Mouse (Mus musculus): ENCODE data around the gene Gpd2.
A peak's percentile ranks its signal among the peaks of the same experiment; 100 is the strongest.

Gene Gpd2

GRCm38 (mm10) chr2:57237475-57237919 lies at the start of gene Gpd2:
Gene Gpd2 (plus strand): TSS chr2:57237635.
- no peak for DNase-seq

DNA sequence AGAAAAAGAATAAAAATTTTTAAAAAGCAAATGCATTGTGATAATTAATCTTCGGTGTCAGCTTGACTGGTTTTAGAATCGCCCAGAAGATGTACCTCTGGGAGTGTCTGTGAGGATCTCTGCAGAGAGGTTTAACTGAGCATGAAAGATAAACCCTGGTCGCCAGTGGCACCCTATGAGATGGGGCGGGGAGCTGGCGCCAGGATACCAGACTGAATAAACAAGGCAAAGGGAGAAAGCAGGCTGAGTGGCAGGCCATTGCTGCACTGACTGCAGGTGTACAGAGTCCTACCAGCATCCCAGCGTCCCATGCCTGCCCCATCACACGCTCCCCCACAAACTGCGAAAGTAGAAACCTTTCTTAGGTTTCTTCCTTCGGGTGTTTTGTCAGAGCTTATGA lies 49.2 kb upstream of the Gpd2 start:
- DNase-seq = no peak

- DNase-seq = no peak
Observed at GRCm38 (mm10) chr2:57190884-57191283, 46.6 kb upstream of the Gpd2 start.

DNA sequence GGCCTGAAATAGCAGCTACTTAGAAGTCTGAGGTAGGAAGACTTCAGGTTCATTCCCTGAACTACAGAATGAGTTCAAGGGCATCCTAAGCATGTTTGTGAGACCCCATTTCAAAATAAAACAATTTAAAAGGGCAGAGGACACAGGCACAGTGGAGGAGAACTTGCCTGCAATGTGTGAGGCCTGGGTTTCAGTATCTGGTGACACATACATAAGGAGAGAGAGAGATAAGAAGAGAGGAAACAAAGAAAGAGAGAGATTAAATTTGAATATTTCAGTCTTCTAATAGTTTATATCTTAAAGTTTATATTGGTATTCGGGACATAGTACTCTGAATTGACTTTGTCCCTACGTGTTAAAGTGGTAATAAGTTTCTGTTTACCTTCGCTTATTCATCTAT lies 38.4 kb upstream of the Gpd2 start:
- DNase-seq = no peak

- DNase-seq = no peak
Observed at GRCm38 (mm10) chr2:57208472-57209083, 28.9 kb upstream of the Gpd2 start.

DNA sequence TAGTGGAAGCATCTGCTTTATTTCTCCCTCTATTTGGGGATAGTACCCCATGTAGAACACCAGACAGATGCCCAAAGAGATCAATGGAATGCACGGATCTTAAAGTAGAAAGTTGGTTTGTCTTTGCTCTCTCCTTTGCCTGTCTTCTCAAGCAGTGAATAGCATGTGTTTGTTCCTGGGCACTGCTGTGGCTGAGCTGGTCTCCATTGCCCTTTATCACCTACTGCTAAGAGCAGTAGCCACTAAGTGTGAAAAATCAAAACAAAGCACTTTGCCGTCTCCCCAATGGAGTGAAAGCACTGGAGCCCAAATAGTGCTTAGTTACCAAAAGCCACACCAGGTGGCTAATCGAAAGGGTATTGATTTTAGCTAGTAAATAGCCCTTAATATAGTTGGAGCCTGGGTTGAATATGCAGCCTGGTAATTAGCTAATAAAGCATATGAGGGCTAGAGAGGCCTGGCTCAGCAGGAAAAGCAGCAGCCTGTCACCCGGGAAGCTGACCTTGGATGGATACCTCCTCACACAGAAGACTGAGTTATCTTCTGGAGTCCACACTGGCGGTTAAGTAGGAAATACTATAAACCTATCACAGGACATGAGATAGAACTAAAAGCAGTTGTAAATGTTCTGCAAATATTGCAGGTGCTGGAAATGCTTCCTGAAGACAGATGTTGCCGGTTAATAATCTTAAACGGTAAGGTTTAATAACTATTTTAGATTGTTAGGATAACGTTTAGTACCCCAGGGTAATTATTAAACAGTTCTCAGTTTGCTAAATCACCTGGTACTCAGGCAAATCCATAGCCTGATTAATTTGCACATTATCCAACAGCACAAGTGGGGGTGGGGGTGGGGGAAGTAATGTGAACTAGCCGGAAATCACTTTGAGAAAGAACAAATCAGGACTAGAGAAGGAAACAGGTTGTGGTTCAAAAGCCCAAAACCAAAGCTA lies 26.1 kb upstream of the Gpd2 start:
- DNase-seq = no peak

DNA sequence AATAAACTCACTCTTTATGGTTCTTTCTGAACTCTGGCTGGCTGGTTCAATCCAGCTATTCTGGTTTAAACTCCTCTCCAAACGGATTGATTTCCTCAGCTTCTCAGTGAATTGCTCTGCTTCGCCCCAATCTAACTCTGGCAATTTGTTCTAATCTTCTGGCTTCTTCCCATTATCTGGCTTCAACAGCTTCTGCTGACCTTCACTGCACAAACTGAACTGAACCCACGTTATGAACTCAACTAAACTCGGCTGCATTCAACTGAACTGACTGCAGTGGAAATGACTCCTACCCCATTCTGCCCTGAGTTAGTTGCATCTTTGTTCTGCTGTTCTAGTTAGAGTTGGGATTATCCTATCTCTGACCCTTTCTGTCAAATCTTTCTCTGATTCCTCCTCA lies 24.1 kb upstream of the Gpd2 start:
- no peak for DNase-seq

GRCm38 (mm10) chr2:57223288-57224026 lies 14.0 kb upstream of the Gpd2 start:
- no peak for DNase-seq

DNA sequence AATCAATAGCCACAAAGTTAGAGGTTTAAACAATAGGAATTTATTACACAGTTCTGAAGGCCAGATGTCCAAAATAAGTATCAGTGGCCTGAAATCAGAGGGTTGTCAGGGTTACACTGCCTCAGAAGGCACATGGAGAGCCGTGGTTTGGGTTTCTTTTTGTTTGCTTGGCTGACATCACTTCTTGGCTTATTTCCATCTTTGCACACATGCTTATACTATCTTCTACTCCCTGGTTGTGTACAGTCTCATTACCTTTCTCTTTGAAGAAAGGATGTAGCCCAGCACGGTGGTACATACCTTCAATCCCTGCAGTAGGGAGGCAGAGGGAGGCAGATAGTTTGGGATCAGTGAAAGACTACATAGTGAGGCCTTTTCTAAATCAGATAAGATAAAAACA lies 12.2 kb upstream of the Gpd2 start:
- DNase-seq = no peak

DNA sequence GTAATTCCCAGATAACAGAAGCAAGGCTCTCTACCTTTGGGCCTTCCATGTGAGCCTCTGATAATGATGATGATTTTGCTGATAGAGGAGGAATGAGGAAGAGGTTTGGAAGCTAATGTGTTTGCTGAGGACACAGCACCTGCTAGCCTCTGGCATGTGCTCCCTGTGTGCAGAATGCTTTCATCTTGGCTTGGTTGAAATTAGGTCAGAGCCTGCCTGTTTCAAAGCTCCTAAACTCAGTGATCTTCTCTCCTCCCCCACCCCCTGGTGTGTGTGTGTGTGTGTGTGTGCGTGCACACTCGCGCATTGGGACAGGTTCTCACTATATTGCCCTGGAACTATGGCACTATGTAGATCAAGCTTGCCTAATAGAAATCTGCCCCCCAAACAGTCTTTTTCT lies 10.0 kb upstream of the Gpd2 start:
- DNase-seq = peak; percentile 12

GRCm38 (mm10) chr2:57229647-57230240 lies 7.7 kb upstream of the Gpd2 start:
- no peak for DNase-seq

DNA sequence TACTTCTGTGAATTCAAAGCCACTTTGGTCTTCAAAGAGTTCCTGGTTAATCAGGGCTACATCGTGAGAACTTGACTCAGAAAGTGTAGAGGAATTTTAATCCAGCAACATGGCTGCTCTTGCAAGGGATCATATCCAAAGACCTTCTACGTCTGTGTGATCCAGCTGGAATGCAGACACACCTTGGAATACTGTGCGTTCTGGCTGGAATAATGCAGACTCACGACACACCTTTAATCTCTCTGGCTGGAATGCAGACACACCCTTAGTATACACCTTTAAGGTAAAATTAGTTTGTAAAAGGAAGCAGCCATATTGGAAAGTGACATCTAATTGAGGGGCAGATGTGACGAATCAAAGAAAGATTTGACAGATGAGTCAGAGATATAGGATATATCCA lies 6.0 kb upstream of the Gpd2 start:
- DNase-seq = no peak

- DNase-seq = no peak
Observed at GRCm38 (mm10) chr2:57232328-57232727, 5.1 kb upstream of the Gpd2 start.

GRCm38 (mm10) chr2:57236246-57236645 lies 1.2 kb upstream of the Gpd2 start:
- no peak for DNase-seq

DNA sequence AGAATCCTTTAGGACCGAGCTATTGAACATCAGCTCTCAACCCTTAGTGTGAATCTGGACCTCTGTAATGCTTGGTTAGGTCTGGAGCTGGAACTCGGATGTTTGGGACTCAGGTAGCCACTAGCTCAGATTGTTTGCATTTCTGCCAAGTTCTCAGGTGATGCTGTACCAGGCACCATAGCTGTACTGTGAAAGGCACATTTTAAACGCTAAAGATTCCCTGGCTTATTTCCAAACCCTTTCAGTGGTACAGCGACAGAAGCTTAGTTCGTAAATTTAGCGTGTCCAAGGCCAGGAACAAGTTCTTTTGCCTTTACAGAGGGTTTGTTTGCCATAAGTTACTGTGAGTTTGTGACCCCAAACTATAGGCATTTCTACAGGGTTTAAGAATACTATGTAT lies 409 bp upstream of the Gpd2 start:
- DNase-seq = no peak

- peak; percentile 88 for DNase-seq
Observed at GRCm38 (mm10) chr2:57237920-57238613, 632 bp downstream of the Gpd2 start.

DNA sequence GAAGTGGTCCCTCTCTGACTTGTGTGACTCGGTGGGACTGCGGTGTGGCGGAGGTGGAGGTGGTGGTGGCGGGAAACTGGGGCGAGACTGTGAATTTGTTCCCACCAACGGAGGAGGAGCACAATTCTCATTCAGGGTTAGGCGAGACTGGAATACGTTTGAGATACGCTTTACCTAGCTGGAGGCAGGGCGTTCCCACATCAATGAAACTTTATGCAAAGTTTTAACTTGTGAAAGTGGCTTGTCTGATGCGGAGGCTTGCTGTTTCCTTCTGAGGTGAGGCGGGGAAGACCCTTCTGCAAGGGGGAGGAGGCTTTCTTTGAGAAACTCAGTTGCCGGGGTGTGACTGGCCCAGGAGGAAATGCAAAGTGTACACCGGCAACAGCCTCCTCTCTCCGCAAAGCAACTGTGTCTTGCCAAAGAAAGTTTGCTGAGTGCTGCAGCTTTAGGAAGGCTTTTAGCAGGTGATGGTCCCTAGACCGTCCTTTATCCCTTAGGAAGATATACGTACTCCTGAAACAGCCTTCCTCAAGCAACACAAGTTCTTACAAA lies 1.3 kb downstream of the Gpd2 start:
- peak; percentile 78 for DNase-seq

DNA sequence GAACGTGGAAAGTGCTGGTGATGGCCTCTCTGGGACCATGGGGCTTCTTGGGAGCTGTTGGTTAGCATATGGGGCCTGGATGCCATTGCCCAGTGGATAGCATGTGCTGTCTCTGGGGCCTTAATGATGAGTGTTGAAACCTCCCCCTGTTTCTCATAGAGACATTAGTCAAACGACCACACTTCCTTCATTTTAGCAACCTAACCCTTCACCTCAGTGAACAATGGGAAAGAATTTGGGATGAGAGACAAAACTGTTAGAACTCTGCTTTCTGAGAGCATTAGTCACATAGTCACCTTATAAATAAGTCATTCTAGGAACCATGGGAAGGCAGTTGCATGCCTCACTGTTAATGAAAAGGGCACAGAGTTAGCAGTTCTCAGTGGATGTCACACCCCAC lies 1.9 kb downstream of the Gpd2 start:
- no peak for DNase-seq

- DNase-seq = no peak
Observed at GRCm38 (mm10) chr2:57243987-57244386, 6.6 kb downstream of the Gpd2 start.

DNA sequence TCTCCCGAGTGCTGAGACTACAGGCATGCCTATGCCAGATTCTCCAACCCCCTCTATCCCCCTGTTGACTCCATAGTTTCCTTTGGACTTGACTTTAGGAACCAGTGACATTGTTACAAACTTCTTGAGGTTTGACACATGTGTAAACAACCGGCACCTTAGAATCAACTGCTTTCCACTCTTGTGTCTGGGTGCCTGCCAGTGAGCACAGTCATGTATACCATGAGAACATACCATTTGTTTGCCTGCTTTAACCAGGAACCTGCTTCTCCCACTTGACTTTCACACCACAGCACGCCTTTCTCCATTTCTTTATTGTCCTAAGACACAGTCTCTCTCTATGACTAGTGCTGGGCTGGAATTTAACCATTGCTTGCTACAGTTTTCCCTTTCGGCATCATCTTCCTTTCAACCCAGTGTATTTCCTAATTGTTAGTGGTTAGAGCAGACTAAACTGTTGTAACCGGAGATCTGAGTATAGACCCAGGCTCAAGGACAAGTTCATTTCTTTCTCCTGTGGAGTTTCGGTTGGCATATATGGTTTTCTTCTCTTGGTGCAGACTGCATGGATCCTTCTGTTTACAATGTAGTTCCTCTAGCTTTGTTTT lies 8.4 kb downstream of the Gpd2 start:
- no peak for DNase-seq

DNA sequence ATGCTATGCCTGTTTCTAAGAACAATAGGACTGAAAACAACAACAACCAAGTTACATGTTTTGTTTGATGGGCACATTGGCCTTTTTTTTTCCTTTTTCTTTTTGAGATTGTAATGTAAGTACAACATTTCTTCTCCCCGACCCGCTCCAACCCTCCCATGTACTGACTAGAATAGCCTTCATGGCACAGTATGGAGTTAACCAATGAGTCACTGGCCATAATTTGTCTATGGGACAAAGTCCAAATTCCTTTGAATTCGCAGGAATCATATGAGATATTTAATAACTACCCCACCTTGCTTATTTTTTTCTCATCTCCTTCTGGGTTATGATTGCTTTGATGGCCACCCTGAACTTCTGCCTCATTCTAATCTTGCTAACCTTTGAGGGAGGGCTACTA lies 12.7 kb downstream of the Gpd2 start:
- DNase-seq = no peak
